Mouse (Mus musculus): Measurements from ENCODE around the gene Gm9837. TPM values are rescaled to one million over a fixed set of nuclear protein-coding genes. Genes with fewer than 3 reads are reported as not detected.
A peak's percentile ranks its signal among the peaks of the same experiment; 100 is the strongest.

Gm9837 gene
- total RNA-seq (2021): not detected
- long read RNA-seq, experiment 1: 0 reads
- long read RNA-seq, experiment 2: 0 reads

GRCm38 (mm10) chr11:53469968-53470695, at the start of gene Gm9837:
Gene Gm9837, minus strand, starts transcription at chr11:53470479.
- peak; percentile 91 to 92 for DNase-seq

- DNase-seq: peak; percentile 67 to 82
Observed at GRCm38 (mm10) chr11:53519207-53520121, 49.2 kb upstream of the Gm9837 start, which contains the start of gene Sept8. Gene Sept8, plus strand, starts transcription at chr11:53519257.

GRCm38 (mm10) chr11:53518759-53519158, 48.5 kb upstream of the Gm9837 start:
- DNase-seq: no peak

- no peak for DNase-seq
Observed at GRCm38 (mm10) chr11:53516775-53517627, 46.7 kb upstream of the Gm9837 start.

GRCm38 (mm10) chr11:53510351-53510750, 40.1 kb upstream of the Gm9837 start:
- no peak for DNase-seq

- peak in 1 of 2 experiments; percentile 49 for DNase-seq
Observed at GRCm38 (mm10) chr11:53508591-53508990, 38.3 kb upstream of the Gm9837 start.

- peak; percentile 78 to 86 for DNase-seq
Observed at GRCm38 (mm10) chr11:53508152-53508551, 37.9 kb upstream of the Gm9837 start.

- no peak for DNase-seq
Observed at GRCm38 (mm10) chr11:53507098-53507805, 37.0 kb upstream of the Gm9837 start.

- no peak for DNase-seq
Observed at GRCm38 (mm10) chr11:53505026-53505663, 34.9 kb upstream of the Gm9837 start.

- no peak for DNase-seq
Observed at GRCm38 (mm10) chr11:53504376-53504775, 34.1 kb upstream of the Gm9837 start.

- DNase-seq: no peak
Observed at GRCm38 (mm10) chr11:53503738-53504137, 33.5 kb upstream of the Gm9837 start.

- no peak for DNase-seq
Observed at GRCm38 (mm10) chr11:53502039-53502765, 31.9 kb upstream of the Gm9837 start.

GRCm38 (mm10) chr11:53500569-53500968, 30.3 kb upstream of the Gm9837 start:
- DNase-seq: peak in 1 of 2 experiments; percentile 28

- no peak for DNase-seq
Observed at GRCm38 (mm10) chr11:53496946-53497345, 26.7 kb upstream of the Gm9837 start.

GRCm38 (mm10) chr11:53495417-53495816, 25.1 kb upstream of the Gm9837 start:
- no peak for DNase-seq

- DNase-seq: no peak
Observed at GRCm38 (mm10) chr11:53493243-53493955, 23.1 kb upstream of the Gm9837 start.

- DNase-seq: no peak
Observed at GRCm38 (mm10) chr11:53491954-53492401, 21.7 kb upstream of the Gm9837 start.

GRCm38 (mm10) chr11:53489421-53489820, 19.1 kb upstream of the Gm9837 start:
- peak in 1 of 2 experiments; percentile 43 for DNase-seq

- no peak for DNase-seq
Observed at GRCm38 (mm10) chr11:53489007-53489406, 18.7 kb upstream of the Gm9837 start.

All from adrenal gland, postnatal 36 days (tissue).